Comparison of ENCODE assay signal across 16 mouse cellular contexts in genomic region chr11:70384136-70384535, GRCm38 (mm10). TPM values are rescaled to one million over a fixed set of nuclear protein-coding genes. Genes with fewer than 3 reads are reported as not detected.
"Had no signal": no experiment of that assay in that cellular context is flagged by ENCODE, and none has a peak within 500 bp of the region (broad histone marks: within the 10 kb centered on the region; RNA-seq: fewer than 3 reads in every experiment).

No protein-coding gene starts in this region.

- DNase-seq: kidney, adult 18-20 months; lung, adult 2 months; lung, postnatal 36 days; midbrain, embryonic 14.5 days; retina, postnatal 1 day; right cerebral cortex, postnatal 4 days; spleen, adult 18-20 months; thymus, postnatal 4 days had no signal

- H3K4me1 ChIP-seq: limb, embryonic 10.5 days; midbrain, embryonic 10.5 days; neural tube, embryonic 12.5 days had no signal

- H3K4me3 ChIP-seq: left cerebral cortex, adult 2 months; limb, embryonic 10.5 days; liver, embryonic 15.5 days; midbrain, embryonic 10.5 days; myocyte; neural tube, embryonic 12.5 days had no signal

- H3K27ac ChIP-seq: left cerebral cortex, adult 2 months; limb, embryonic 10.5 days; liver, embryonic 15.5 days; midbrain, embryonic 10.5 days; neural tube, embryonic 12.5 days had no signal

- H3K27me3 ChIP-seq: liver, embryonic 15.5 days; neural tube, embryonic 12.5 days had no signal

RNA-seq across cellular contexts. Expression of gene Alox15, which starts 32.3 kb away (rescaled TPM):
- total RNA-seq: layer of hippocampus, postnatal 25 days; left cerebral cortex, adult 2 months; left cerebral cortex, postnatal 14 days had no signal
- polyA plus RNA-seq: limb, embryonic 10.5 days; midbrain, embryonic 10.5 days; midbrain, embryonic 14.5 days; myocyte had no signal
